Mouse (Mus musculus): ENCODE measurements around the gene Cmss1. TPM values are rescaled to one million over a fixed set of nuclear protein-coding genes. Genes with fewer than 3 reads are reported as not detected.

Gene Cmss1
- polyA plus RNA-seq, 1 experiment from 2014 or later: 47.9 TPM

DNA sequence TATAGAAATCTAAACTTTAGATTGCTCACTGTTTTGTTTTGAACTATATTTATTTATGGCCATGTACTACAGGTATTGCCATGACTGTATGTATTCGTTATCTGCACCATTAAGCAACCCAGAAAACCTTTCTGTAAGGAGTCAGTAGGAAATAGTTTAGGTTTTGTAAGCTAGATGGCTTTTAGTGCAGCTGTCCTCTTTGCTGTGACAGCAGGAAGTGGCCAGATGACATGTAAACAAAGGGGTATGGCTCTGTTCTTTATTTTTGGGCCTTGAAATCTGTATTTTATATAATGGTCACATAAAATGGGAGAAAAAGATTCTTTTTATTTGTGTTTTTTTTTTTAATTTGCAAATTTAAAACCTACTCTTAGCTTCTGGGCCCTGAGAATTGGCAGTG, 71.9 kb downstream of the Cmss1 start:
- Histone ChIP-seq H3K4me2 (replicated peaks) (no peak overlapping the region), H3K27me3 (no peaks in the 10 kb centered on the region), H3K4me1 (no peaks in the 10 kb centered on the region; the same call in 1 of the 2 replicates), H3K4me3 (no peak overlapping the region), H3K36me3 (no peaks in the 10 kb centered on the region), H3K27ac (replicated peaks) (no peak overlapping the region), H3K9me3 (no peaks in the 10 kb centered on the region), H3K9ac (replicated peaks) (no peak overlapping the region)
- ATAC-seq (ENCODE audit: low FRiP score, low read depth): no peak
- 89% methylated on average over 1 of the region's 1 CpGs for WGBS

DNA sequence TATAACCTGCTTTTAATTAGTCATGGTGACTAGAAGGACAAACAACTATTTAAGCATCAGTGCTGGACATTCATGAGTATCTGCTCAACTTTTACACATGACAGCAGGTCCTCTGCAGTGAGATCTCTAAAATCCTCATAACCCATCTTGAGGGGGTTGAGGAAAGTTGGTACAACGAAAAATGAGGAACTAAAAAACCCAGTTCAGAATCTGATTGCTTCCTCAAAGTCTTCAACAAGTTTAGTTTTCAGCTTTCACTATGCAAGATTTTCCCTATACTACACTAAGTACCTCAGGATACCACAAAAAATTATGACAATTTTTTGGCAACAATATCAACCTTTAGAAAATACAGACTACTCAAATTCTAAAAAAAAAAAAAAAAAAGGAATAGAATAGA, 72.3 kb downstream of the Cmss1 start:
- Histone ChIP-seq H3K36me3 (no peaks in the 10 kb centered on the region), H3K27me3 (no peaks in the 10 kb centered on the region), H3K4me2 (replicated peaks) (no peak overlapping the region), H3K9ac (replicated peaks) (no peak overlapping the region), H3K4me1 (no peaks in the 10 kb centered on the region; the same call in 1 of the 2 replicates), H3K27ac (replicated peaks) (no peak overlapping the region), H3K9me3 (no peaks in the 10 kb centered on the region), H3K4me3 (no peak overlapping the region)
- 81% methylated on average over 1 of the region's 1 CpGs for WGBS
- ATAC-seq (ENCODE audit: low FRiP score, low read depth): no peak

DNA sequence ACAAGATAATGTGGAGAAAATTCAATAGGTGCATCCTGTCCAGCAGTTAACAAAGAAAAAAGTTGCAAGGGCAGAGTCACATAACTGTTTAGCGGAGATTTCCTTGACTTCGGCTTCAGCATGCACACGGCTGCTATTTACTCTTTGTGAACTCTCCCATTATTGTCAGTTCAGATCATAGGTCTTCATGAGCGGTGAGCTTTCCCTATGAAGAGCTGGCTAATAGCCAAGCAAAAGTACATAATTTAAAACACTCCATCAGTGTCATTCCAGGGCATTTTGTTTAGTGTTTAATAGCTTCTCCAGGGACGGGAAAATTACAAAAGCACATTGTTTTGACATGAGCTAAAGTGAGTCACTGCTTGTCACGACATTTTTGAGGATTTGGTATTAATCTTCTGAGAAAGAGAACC, 74.6 kb downstream of the Cmss1 start:
- ATAC-seq (ENCODE audit: low FRiP score, low read depth): no peak
- Histone ChIP-seq H3K9me3 (no peaks in the 10 kb centered on the region), H3K9ac (replicated peaks) (no peak overlapping the region), H3K4me3 (no peak overlapping the region), H3K36me3 (no peaks in the 10 kb centered on the region), H3K4me1 (no peaks in the 10 kb centered on the region; the same call in 1 of the 2 replicates), H3K27ac (replicated peaks) (no peak overlapping the region), H3K27me3 (no peaks in the 10 kb centered on the region), H3K4me2 (replicated peaks) (no peak overlapping the region)
- 63% methylated on average over 6 of the region's 6 CpGs for WGBS

DNA sequence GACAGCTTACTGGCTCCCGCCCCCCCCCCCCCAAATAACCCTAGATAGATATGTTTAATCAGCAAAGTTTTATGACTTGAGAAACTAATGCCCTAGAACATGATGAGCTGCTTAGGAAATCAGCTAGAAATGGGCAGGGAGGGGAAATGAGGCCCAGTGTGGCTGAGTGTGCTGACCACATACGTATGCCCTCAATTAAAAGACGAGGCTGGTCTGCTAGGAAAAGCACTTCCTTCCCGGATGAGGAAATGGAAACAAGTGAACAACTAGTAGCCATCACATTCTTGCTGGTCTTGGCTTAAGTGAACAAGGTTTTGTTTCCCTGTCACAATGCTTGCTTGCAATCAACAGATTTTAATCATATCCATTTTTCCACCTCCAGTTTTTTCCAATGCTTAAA, 76.1 kb downstream of the Cmss1 start:
- Histone ChIP-seq H3K27ac (replicated peaks) (no peak overlapping the region), H3K9me3 (no peaks in the 10 kb centered on the region), H3K36me3 (no peaks in the 10 kb centered on the region), H3K4me2 (replicated peaks) (no peak overlapping the region), H3K9ac (replicated peaks) (no peak overlapping the region), H3K27me3 (no peaks in the 10 kb centered on the region), H3K4me3 (no peak overlapping the region), H3K4me1 (no peaks in the 10 kb centered on the region; the same call in 1 of the 2 replicates)
- ATAC-seq (ENCODE audit: low FRiP score, low read depth): no peak
- 87% methylated on average over 4 of the region's 4 CpGs for WGBS

DNA sequence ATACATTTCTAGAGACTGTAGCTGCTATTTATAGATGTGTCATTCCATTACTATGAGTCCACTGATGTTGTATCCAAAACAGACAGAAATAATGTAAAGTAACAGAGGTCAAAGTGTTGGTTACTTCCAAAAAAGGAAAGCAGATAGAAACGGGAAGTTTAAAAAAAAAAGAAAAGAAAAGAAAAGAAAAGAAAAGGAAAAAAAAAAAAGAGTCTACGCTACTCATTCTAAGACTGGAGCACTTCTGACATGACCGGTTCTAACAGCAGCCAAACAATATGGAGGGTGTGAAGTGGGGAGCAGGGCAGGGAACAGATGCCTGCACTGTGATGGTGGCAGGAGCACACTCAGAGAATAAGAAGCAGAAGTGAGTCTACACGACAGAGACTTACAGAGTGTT, 78.2 kb downstream of the Cmss1 start:
- Histone ChIP-seq H3K36me3 (no peaks in the 10 kb centered on the region), H3K27me3 (no peaks in the 10 kb centered on the region), H3K4me1 (no peaks in the 10 kb centered on the region; the same call in 1 of the 2 replicates), H3K9ac (replicated peaks) (no peak overlapping the region), H3K27ac (replicated peaks) (no peak overlapping the region), H3K4me3 (no peak overlapping the region), H3K4me2 (replicated peaks) (no peak overlapping the region), H3K9me3 (no peaks in the 10 kb centered on the region)
- 81% methylated on average over 4 of the region's 4 CpGs for WGBS
- no peak for ATAC-seq (ENCODE audit: low FRiP score, low read depth)

DNA sequence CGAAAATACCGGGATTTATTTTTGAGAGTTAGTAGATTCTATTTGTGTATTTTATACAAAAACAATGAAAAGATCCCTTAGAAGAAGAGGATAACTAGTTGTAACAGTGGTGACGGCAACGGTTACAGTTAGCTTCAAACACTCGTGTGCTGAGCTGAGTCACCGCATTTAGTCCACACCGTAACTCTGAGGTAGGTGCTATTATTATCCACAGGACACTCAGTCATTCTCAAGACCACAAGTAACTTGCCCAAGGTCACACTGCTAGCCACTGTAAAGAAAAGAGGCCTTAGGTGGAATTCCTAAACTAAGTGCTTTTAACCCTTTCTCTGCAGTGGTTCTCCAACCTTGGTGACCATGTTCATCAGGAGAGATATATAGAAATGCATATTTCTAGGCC, 79.8 kb downstream of the Cmss1 start:
- Histone ChIP-seq H3K4me3 (no peak overlapping the region), H3K36me3 (no peaks in the 10 kb centered on the region), H3K4me2 (replicated peaks) (no peak overlapping the region), H3K27me3 (no peaks in the 10 kb centered on the region), H3K4me1 (no peaks in the 10 kb centered on the region), H3K9me3 (no peaks in the 10 kb centered on the region), H3K9ac (replicated peaks) (no peak overlapping the region), H3K27ac (replicated peaks) (no peak overlapping the region)
- 97% methylated on average over 7 of the region's 7 CpGs for WGBS
- ATAC-seq (ENCODE audit: low FRiP score, low read depth): no peak

DNA sequence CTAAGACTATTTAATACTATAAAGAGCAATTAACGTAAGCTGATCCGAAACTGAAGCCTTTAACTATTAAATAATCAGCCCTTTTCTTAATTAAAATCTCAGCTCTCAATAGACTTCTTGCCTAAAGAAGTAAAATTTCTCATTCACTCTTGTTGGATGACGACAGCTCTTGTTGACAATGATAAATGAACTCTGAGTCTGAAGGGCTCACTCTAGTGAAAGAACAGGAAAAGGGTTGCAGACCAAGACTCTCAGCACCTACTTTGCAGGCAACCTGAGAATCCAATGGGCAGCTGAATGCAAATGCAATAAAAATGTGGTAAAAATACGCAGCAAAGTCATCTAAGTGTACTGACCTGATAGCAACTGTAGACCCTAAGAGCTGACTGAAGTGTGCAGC, 81.2 kb downstream of the Cmss1 start:
- WGBS: 88% methylated on average over 4 of the region's 4 CpGs
- Histone ChIP-seq H3K27ac (replicated peaks) (no peak overlapping the region), H3K4me2 (replicated peaks) (no peak overlapping the region), H3K4me1 (no peaks in the 10 kb centered on the region), H3K36me3 (no peaks in the 10 kb centered on the region), H3K27me3 (no peaks in the 10 kb centered on the region), H3K9ac (replicated peaks) (no peak overlapping the region), H3K4me3 (no peak overlapping the region), H3K9me3 (no peaks in the 10 kb centered on the region)
- no peak for ATAC-seq (ENCODE audit: low FRiP score, low read depth)

DNA sequence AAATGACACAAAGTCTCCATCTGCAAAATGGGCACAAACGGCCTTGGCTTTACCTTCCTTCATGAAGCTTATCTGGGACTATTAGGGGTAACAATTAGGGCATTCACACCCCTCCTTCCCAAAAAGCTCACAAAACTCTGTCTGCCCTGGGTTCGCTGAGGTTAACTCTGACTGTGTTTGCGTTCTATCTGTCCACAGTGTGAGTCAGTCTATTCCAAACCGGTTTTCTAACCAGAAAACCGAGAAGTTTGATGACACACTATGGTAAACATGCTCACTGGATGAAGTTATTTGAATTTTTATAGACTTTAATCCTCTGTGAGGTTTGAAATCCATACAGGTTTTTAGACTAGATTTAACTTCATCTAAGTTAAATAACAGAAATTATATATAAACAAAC, 81.6 kb downstream of the Cmss1 start:
- Histone ChIP-seq H3K9me3 (no peaks in the 10 kb centered on the region), H3K27me3 (no peaks in the 10 kb centered on the region), H3K9ac (replicated peaks) (no peak overlapping the region), H3K4me2 (replicated peaks) (no peak overlapping the region), H3K4me3 (no peak overlapping the region), H3K4me1 (no peaks in the 10 kb centered on the region), H3K36me3 (no peaks in the 10 kb centered on the region), H3K27ac (replicated peaks) (no peak overlapping the region)
- ATAC-seq (ENCODE audit: low FRiP score, low read depth): no peak
- 88% methylated on average over 5 of the region's 5 CpGs for WGBS

DNA sequence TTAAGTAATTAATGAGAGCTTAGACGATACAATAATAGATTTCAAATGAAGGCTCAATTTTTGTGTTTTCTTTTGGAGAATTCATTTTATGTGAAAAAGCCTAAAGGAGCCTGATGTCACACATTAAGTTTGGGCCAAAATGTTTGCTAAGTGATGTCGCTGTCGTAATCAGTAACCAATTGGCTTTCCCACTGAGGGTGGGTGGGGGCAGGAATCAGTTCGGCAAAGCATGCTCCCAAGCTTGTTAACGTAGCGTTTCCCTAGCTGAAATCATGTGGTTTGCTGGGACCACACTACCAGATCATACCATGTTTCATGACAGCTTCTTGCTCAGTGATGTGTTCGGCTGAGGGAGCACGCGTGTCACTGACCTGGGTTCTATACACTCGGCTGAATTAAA, 91.0 kb downstream of the Cmss1 start:
- 89% methylated on average over 10 of the region's 10 CpGs for WGBS
- H3K9ac ChIP-seq (replicated peaks): no peak overlapping the region
- no peak overlapping the region for H3K4me2 ChIP-seq (replicated peaks)
- no peak overlapping the region for H3K4me3 ChIP-seq
- H3K27me3 ChIP-seq: no peaks in the 10 kb centered on the region
- H3K4me1 ChIP-seq: no peaks in the 10 kb centered on the region
- H3K27ac ChIP-seq (replicated peaks): no peak overlapping the region
- no peaks in the 10 kb centered on the region for H3K9me3 ChIP-seq
- H3K36me3 ChIP-seq: no peaks in the 10 kb centered on the region
- no peak for ATAC-seq (ENCODE audit: low FRiP score, low read depth)

DNA sequence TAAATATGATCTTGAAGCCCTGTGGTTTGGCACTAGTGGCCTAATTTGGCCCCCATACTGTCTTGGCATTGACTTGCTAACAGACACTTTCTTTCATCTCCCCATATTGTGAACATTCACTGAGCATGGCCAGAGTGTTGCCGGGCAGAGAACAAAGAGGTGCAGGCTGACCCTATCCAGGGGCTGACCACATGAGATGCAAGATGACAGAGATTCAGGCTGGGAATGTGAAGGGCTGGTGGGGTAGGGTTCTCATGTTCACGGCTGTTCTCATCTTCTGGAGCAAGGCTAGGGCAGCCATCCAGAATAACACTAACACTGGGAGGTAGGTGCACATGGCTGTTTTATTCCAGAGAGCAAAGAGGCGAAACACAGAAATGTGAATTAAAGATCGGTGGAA, 92.3 kb downstream of the Cmss1 start:
- no peaks in the 10 kb centered on the region for H3K4me1 ChIP-seq
- WGBS: 64% methylated on average over 4 of the region's 4 CpGs
- no peak overlapping the region for H3K4me3 ChIP-seq
- H3K9me3 ChIP-seq: no peaks in the 10 kb centered on the region
- no peak overlapping the region for H3K27ac ChIP-seq (replicated peaks)
- no peak overlapping the region for H3K9ac ChIP-seq (replicated peaks)
- no peaks in the 10 kb centered on the region for H3K27me3 ChIP-seq
- no peak for ATAC-seq (ENCODE audit: low FRiP score, low read depth)
- H3K4me2 ChIP-seq (replicated peaks): no peak overlapping the region
- no peaks in the 10 kb centered on the region for H3K36me3 ChIP-seq

DNA sequence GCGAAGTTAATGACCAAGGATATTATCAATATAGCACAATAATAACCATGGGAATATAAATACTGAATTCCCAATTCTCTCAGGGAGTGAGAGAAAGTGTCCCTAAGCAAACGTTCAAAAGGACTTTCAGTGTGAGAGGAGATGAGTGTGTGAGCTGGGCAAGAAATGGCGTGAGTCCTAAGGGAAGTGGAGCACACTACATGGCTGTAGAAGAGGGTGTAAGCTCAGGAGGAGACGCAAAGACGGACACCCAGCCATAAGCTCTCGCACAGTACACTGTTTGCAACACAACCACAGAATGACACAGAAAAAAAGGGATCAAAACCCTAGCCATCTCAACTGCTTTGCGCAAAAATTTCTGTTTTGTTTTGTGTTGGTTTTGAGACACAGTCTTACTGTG, 93.1 kb downstream of the Cmss1 start:
- H3K4me1 ChIP-seq: no peaks in the 10 kb centered on the region
- H3K27me3 ChIP-seq: no peaks in the 10 kb centered on the region
- no peak overlapping the region for H3K4me2 ChIP-seq (replicated peaks)
- H3K36me3 ChIP-seq: no peaks in the 10 kb centered on the region
- H3K4me3 ChIP-seq: no peak overlapping the region
- H3K27ac ChIP-seq (replicated peaks): no peak overlapping the region
- 91% methylated on average over 7 of the region's 7 CpGs for WGBS
- no peak for ATAC-seq (ENCODE audit: low FRiP score, low read depth)
- no peaks in the 10 kb centered on the region for H3K9me3 ChIP-seq
- H3K9ac ChIP-seq (replicated peaks): no peak overlapping the region

DNA sequence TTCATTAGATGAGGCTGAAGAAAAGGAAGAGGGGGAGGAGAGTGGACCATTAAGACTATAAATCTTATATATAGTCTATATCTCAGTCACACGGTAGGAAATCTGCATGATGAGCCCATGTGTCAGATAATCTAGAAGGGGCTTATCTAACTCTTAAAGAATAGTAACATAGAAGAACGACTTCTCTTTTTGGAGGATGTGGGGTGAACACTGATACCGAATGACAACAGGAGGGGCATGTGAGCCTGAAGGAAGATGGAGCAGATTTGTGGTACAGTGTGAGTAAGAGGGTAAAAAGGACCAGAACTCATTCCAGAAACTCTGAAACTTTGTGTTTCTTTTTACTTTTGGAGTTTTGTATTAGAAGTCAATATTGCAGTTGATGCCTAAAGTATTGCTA, 97.6 kb downstream of the Cmss1 start:
- no peak for ATAC-seq (ENCODE audit: low FRiP score, low read depth)
- Histone ChIP-seq H3K4me1 (no peaks in the 10 kb centered on the region), H3K36me3 (no peaks in the 10 kb centered on the region), H3K4me3 (no peak overlapping the region), H3K9me3 (no peaks in the 10 kb centered on the region), H3K27ac (replicated peaks) (no peak overlapping the region), H3K4me2 (replicated peaks) (no peak overlapping the region), H3K9ac (replicated peaks) (no peak overlapping the region), H3K27me3 (no peaks in the 10 kb centered on the region)
- WGBS: 86% methylated on average over 3 of the region's 3 CpGs

DNA sequence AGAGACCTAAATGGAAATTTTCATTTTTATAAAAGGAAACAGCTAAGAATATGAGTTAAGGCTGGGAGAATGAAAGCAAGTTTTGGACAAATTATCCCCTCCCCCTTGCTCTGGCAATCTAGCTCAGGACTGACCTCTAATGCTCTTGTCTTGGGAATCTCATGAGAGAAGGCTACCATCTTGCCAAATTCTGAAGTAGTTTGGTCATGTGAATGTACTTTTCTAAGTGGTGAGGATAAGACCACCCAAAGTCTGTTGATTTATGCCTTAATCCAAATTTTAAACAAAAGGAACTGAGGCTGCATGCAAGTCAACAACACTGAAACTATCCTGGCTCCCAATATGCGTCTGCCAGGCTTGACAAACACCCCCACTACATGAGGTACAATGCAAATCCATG, 98.3 kb downstream of the Cmss1 start:
- Histone ChIP-seq H3K4me3 (no peak overlapping the region), H3K36me3 (no peaks in the 10 kb centered on the region), H3K9me3 (no peaks in the 10 kb centered on the region), H3K27me3 (no peaks in the 10 kb centered on the region), H3K4me1 (no peaks in the 10 kb centered on the region), H3K9ac (replicated peaks) (no peak overlapping the region), H3K4me2 (replicated peaks) (no peak overlapping the region), H3K27ac (replicated peaks) (no peak overlapping the region)
- no peak for ATAC-seq (ENCODE audit: low FRiP score, low read depth)
- WGBS: 82% methylated on average over 1 of the region's 1 CpGs

Data from midbrain, embryonic 12.5 days (tissue).